Mouse (Mus musculus) neutrophil, adult 83 days (primary cell): ENCODE results near the gene Ogfr. TPM values are rescaled to one million over a fixed set of nuclear protein-coding genes. Genes with fewer than 3 reads are reported as not detected.

Experiments
- total RNA-seq, 2 experiments: library from RNA; stranded (reverse); gene quantifications; one replicate each; pipeline ENCODE4 v1.2.4; 2023

Gene Ogfr
- 10 to 100 TPM; 42.5 to 50.0 TPM for total RNA-seq

GRCm38 (mm10) chr2:180589123-180589831 is at the start of gene Ogfr:
Ogfr (plus strand) TSS chr2:180589245.

DNA sequence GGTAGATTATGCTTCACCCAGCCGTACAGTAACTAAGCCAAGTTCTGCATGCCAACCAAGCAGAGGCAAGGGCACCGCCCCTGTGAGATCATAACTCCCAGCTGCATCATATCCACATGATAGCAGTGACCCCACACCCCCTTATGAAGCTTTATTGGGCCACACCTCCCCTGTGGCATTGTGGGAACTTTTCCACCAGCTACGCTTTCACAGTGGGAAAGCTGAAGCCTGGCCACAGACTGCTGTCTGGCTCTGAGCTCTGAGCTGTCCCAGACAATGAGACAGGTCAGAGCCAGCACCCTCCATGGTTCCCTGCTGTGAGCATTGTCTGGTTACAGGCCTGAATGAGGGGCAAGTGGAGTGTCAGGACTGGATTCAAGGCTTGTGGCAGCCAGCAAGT is 8.0 kb upstream of the Ogfr start, which contains the start of gene Mrgbp:
Gene Mrgbp (plus strand): TSS at position 303 of the 400 bp plus-strand sequence.

GRCm38 (mm10) chr2:180597490-180597889 is 8.4 kb downstream of the Ogfr start, which contains the start of gene Col9a3:
Col9a3 (plus strand) TSS chr2:180597790.

DNA sequence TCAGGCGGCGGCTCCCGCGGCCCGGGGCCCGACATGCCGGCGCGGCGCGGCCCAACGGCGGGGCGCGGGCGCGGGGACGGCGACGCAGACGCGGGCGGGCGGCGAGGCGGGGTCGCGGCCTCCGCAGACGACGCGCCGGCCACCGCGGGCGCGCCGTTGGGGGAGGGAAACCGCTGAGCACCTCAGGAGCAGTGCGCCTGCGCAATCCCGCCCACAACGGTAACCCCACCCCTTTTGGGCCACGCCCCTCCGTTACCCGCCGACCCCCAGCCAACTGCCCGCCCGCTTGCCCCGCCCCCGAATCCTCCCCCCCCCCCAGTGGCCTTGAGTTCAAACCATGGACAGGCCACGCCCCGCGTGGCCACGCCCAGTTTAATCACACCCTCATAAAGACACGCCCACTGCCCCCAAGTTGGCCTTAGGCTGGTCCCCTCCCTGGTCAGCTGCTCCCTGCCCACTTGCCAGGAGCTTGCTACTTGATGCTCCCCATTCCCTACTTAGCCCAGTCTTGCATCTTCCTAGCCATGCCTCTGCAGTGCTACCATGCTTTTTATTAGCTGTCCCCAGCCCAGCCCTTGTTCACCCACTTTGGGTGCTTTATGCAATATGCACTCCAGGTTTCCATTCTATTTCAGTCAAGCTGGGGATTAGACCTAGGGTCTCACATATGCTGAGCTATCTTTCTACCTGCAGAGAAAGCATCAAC is 53.7 kb downstream of the Ogfr start, which contains the start of gene Tcfl5:
Gene Tcfl5 (minus strand): TSS at position 154 of the 706 bp plus-strand sequence.

Other genes starting within 250 kb of the Ogfr start
- 10 to 100 TPM; 11.4 to 17.7 TPM for gene Slco4a1, start 133.0 kb upstream of the Ogfr start, total RNA-seq
- not detected for gene Ntsr1, start 89.3 kb upstream of the Ogfr start, total RNA-seq
- gene Mrgbp, start 7.9 kb upstream of the Ogfr start, total RNA-seq = 10 to 100 TPM; 19.4 to 19.5 TPM
- 1 to 10 TPM in 1 of 2 experiments, under 1 TPM in 1; 0.66 to 1.1 TPM for gene Col9a3, start 8.5 kb downstream of the Ogfr start, total RNA-seq
- gene Tcfl5, start 53.5 kb downstream of the Ogfr start, total RNA-seq = not detected
- 10 to 100 TPM; 48.5 to 51.5 TPM for gene Dido1, start 120.8 kb downstream of the Ogfr start, total RNA-seq
- gene Gid8, start 120.9 kb downstream of the Ogfr start, total RNA-seq = 10 to 100 TPM; 56.0 to 64.6 TPM
- gene Slc17a9, start 136.0 kb downstream of the Ogfr start, total RNA-seq = 10 to 100 TPM; 20.8 to 23.0 TPM
- gene Bhlhe23, start 187.7 kb downstream of the Ogfr start, total RNA-seq = not detected